Mouse (Mus musculus) CH12.LX (cell line): ENCODE results near the gene Hsf5.

Experiments used
- BHLHE40 ChIP-seq: IDR thresholded peaks from 2 replicates; pipeline ENCODE4 v1.6.1; 2011; ENCODE audit warnings: mild to moderate bottlenecking, low read depth, low read length, improper control_type of control experiment
- CHD2 ChIP-seq: IDR thresholded peaks from 2 replicates; pipeline ENCODE4 v1.6.1; 2011; ENCODE audit warnings: low read length, improper control_type of control experiment
- CTCF ChIP-seq, 2 experiments: IDR thresholded peaks in 1 of 2; conservative IDR thresholded peaks in 1 of 2; 2 replicates each; pipeline ENCODE4 v1.5.1; 2011 to 2012; ENCODE audit warnings: low read depth in 2 of 2, low read length in 2 of 2, improper control_type of control experiment in 1 of 2, inconsistent platforms in 1 of 2, mild to moderate bottlenecking in 1 of 2, moderate library complexity in 1 of 2
- GABPA ChIP-seq: IDR thresholded peaks from 2 replicates; pipeline ENCODE4 v1.6.1; 2012; ENCODE audit warnings: low read depth, low read length, improper control_type of control experiment, inconsistent platforms; ENCODE audit not compliant: insufficient replicate concordance
- JUND ChIP-seq: conservative IDR thresholded peaks from 2 replicates; pipeline ENCODE4 v1.6.1; 2011; ENCODE audit warnings: low read depth, low read length, improper control_type of control experiment
- POLR2A ChIP-seq: IDR thresholded peaks from 2 replicates; pipeline ENCODE4 v1.6.1; 2011; ENCODE audit warnings: low read depth, mild to moderate bottlenecking, improper control_type of control experiment, low read length
- POLR2AphosphoS2 ChIP-seq: IDR thresholded peaks from 2 replicates; pipeline ENCODE4 v1.6.1; 2011; ENCODE audit warnings: low read depth, low read length, improper control_type of control experiment
- RAD21 ChIP-seq: IDR thresholded peaks from 2 replicates; pipeline ENCODE4 v1.6.1; 2011; ENCODE audit warnings: low read depth, mild to moderate bottlenecking, low read length, improper control_type of control experiment, moderate library complexity
- SIN3A ChIP-seq: IDR thresholded peaks from 2 replicates; pipeline ENCODE4 v1.6.1; 2012; ENCODE audit warnings: low read length, improper control_type of control experiment, inconsistent platforms
- SMC3 ChIP-seq: IDR thresholded peaks from 2 replicates; pipeline ENCODE4 v1.6.1; 2011; ENCODE audit warnings: low read depth, low read length, improper control_type of control experiment
- ZNF384 ChIP-seq: IDR thresholded peaks from 2 replicates; pipeline ENCODE4 v1.6.1; 2012; ENCODE audit warnings: low read depth, low read length, improper control_type of control experiment, inconsistent platforms

GRCm38 (mm10) chr11:87659216-87659615, 42.3 kb downstream of the Hsf5 start:
- TF ChIP-seq SIN3A (no peak), POLR2AphosphoS2 (no peak), POLR2A (no peak), RAD21 (no peak), SMC3 (no peak), GABPA (no peak), ZNF384 (no peak), CHD2 (no peak), JUND (no peak), CTCF (conservative IDR thresholded peaks at IDR 0.05 in 1 of 2, IDR thresholded peaks at IDR 0.05 in 1 of 2; ENCODE audit: low read depth in 2 of 2, low read length in 2 of 2) (no peak), BHLHE40 (no peak)
